Mouse (Mus musculus): ENCODE results near the gene Farp1. TPM values are rescaled to one million over a fixed set of nuclear protein-coding genes. Genes with fewer than 3 reads are reported as not detected.

Gene Farp1
- polyA plus RNA-seq, 1 experiment from 2014 or later = 10.8 TPM

DNA sequence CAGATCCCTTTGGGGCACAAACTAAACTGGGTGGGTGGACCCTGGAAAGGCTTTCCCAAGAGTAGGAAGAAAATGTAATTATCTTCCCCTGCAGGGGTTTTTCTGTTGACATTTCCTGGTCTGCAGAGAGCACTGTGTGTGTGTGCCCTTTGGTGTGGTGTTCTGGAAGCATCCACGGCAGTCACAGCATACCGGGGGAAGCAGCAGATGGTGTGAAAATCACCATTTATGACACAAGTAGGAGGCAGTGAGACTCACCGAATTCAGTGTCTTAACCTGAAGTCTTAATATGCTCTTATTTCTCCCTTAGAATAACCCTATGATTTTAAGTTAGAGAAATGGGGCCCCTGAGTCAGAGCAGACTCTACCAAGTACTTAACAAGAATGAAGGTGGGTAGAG is 133.7 kb downstream of the Farp1 start:
- H3K9me3 ChIP-seq (replicated peaks) = no peaks in the 10 kb centered on the region
- no peak for ATAC-seq (replicated peaks; ENCODE audit: insufficient number of reproducible peaks, insufficient read depth, low FRiP score, low read depth)
- no peak overlapping the region for H3K27ac ChIP-seq
- WGBS = 87% methylated on average over 3 of the region's 3 CpGs
- H3K4me1 ChIP-seq (replicated peaks) = peaks cover 43% of the 10 kb centered on the region
- no peak overlapping the region for H3K9ac ChIP-seq
- H3K4me3 ChIP-seq = no peak overlapping the region
- no peaks in the 10 kb centered on the region for H3K27me3 ChIP-seq
- H3K36me3 ChIP-seq = 0 out of 2 replicates have a peak, but pooled peaks cover 2% of the 10 kb centered on the region
- no peak overlapping the region for H3K4me2 ChIP-seq

DNA sequence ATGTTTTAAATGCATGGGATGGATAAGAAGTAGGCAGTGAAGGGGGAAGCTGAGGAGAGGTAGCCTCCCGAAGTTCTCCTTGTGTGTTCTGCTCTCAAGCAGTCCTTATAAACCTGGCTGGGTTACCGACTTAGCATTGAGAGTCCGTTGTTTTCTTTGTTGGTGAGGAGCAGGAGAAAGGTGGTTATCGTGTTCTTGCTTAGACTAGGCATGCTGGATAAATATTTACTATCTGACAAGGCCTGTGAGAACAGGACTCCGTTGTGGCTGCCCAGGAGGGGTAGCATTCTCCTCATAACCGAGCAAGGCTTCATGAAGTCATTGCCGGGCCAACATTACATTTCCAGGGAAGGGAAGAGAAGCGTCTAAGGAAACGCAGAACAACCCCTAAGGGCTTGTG is 135.3 kb downstream of the Farp1 start:
- Histone ChIP-seq H3K4me2 (no peak overlapping the region), H3K36me3 (0 out of 2 replicates have a peak, but pooled peaks cover 2% of the 10 kb centered on the region), H3K9ac (no peak overlapping the region), H3K4me1 (replicated peaks) (peaks cover 38% of the 10 kb centered on the region), H3K9me3 (replicated peaks) (no peaks in the 10 kb centered on the region), H3K4me3 (no peak overlapping the region), H3K27me3 (no peaks in the 10 kb centered on the region), H3K27ac (no peak overlapping the region)
- no peak for ATAC-seq (replicated peaks; ENCODE audit: insufficient number of reproducible peaks, insufficient read depth, low FRiP score, low read depth)
- 61% methylated on average over 9 of the region's 9 CpGs for WGBS

DNA sequence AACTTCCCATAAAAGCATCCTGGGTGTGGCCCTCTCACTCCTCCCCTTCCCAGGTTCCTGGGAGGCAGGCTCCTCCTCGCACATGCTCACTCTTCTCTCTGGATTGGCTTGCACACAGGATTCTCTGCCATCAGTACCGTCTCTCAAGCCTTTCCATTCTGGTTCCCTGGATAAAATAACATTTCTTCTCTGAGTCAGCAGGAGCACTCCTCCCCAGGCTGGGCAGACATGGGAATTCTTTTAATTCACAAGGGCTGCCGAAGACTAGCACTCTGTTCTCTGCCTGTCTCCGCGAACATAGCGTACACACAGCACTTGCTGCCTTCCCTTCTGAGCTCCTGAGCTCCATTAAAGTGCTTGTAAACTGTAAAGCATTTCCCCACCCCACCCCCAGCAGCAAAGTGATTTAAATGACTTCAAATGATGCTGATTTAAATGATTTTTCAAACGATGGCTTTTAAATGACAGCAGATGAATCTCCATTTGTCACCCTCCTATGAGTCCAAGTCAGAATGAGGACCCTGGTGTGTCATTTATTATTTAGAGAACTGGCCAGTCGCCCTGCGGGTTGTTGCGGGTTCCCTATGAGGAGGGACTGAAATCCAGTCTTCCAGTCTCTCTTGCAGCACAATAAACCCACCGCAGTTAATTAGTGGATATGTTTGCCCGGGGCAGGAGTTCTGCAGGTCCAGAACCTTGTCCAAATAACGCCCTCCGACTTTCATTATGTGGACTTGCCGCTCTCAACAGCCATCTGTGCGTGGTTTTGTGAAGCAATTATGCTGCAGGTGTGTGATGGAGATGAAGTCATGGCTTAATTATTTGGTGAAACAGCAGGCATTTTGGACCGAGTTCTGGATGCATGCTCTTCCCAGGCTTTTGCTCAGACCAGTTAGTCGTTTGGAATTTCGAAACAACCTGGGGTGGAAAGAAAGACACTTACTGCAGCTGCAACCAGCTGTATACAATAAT is 137.4 kb downstream of the Farp1 start:
- Histone ChIP-seq H3K27ac (no peak overlapping the region), H3K4me3 (no peak overlapping the region), H3K9ac (no peak overlapping the region), H3K4me2 (no peak overlapping the region), H3K4me1 (replicated peaks) (peaks cover 24% of the 10 kb centered on the region), H3K9me3 (replicated peaks) (no peaks in the 10 kb centered on the region), H3K27me3 (no peaks in the 10 kb centered on the region), H3K36me3 (0 out of 2 replicates have a peak, but pooled peaks cover 2% of the 10 kb centered on the region)
- WGBS = 74% methylated on average over 19 of the region's 19 CpGs
- no peak for ATAC-seq (replicated peaks; ENCODE audit: insufficient number of reproducible peaks, insufficient read depth, low FRiP score, low read depth)

DNA sequence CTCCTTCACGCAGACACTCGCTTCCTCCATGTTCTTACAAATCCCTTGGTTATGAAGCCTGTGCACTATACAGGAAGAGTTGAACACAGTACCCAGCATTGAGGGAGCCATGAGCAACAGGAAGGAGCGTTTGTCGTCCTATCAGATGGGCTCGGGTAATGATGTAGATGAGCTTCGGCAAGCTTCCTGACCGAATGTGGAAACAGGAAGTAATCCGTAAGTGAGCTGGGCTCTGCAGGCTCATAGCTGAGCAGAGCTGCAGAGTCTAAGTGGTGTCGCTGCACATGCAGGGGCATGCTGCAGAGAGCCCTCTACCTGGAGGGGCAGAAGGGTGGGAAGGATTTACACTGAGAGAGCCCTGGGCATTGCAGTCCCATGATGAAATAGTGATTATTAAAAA is 140.4 kb downstream of the Farp1 start:
- Histone ChIP-seq H3K27me3 (no peaks in the 10 kb centered on the region), H3K4me3 (no peak overlapping the region), H3K36me3 (0 out of 2 replicates have a peak, but pooled peaks cover 2% of the 10 kb centered on the region), H3K9ac (no peak overlapping the region), H3K9me3 (replicated peaks) (no peaks in the 10 kb centered on the region), H3K4me1 (replicated peaks) (peaks cover 21% of the 10 kb centered on the region), H3K4me2 (no peak overlapping the region), H3K27ac (no peak overlapping the region)
- ATAC-seq (replicated peaks; ENCODE audit: insufficient number of reproducible peaks, insufficient read depth, low FRiP score, low read depth) = no peak; the same call in 1 of the 2 replicates
- 59% methylated on average over 9 of the region's 9 CpGs for WGBS

DNA sequence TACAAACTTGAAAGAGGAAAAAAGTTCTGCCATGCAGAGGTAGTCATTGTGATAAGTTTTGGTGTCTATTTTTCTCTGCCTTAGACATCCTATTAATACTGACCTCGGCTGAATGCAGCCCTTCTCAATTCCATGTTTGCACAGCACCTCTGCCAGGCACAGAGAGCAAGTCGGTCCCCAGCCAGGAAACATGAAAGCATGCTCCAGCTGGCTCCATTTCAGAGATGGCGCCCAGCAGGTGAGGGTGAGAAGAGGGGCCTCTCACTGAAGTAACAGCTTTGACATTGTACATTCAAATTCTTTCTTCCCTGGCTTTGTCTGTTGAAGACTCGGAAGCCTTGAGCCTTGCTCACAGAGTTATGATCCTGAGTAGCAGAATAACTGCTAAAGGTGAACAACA is 140.9 kb downstream of the Farp1 start:
- ATAC-seq (replicated peaks; ENCODE audit: insufficient number of reproducible peaks, insufficient read depth, low FRiP score, low read depth) = no peak
- 65% methylated on average over 4 of the region's 4 CpGs for WGBS
- H3K27ac ChIP-seq = no peak overlapping the region
- H3K9me3 ChIP-seq (replicated peaks) = no peaks in the 10 kb centered on the region
- peaks cover 18% of the 10 kb centered on the region for H3K4me1 ChIP-seq (replicated peaks)
- H3K4me3 ChIP-seq = no peak overlapping the region
- no peak overlapping the region for H3K9ac ChIP-seq
- 0 out of 2 replicates have a peak, but pooled peaks cover 2% of the 10 kb centered on the region for H3K36me3 ChIP-seq
- H3K27me3 ChIP-seq = no peaks in the 10 kb centered on the region
- H3K4me2 ChIP-seq = no peak overlapping the region

DNA sequence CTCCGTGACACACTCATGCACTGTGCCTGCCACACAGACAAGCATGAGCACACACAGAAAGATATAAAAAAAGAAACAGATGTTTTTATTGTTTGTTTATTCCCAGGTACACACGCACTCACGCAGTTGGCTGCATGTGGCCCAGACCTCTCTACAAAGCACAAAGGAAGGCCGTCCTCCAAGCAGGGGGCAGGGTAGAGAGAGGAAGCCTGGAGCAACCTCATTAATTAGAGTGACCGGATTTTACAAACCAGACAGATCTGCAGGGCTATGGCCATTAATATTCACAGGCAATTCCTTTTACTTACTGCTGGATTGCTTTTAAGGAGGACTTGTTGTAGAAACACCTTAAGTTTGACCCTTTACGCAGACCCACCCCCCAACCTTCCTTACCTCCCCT is 142.9 kb downstream of the Farp1 start:
- Histone ChIP-seq H3K4me1 (replicated peaks) (peaks cover 11% of the 10 kb centered on the region), H3K4me2 (no peak overlapping the region), H3K4me3 (no peak overlapping the region), H3K36me3 (0 out of 2 replicates have a peak, but pooled peaks cover 2% of the 10 kb centered on the region), H3K9ac (no peak overlapping the region), H3K9me3 (replicated peaks) (no peaks in the 10 kb centered on the region), H3K27ac (no peak overlapping the region), H3K27me3 (no peaks in the 10 kb centered on the region)
- WGBS = 89% methylated on average over 6 of the region's 6 CpGs
- ATAC-seq (replicated peaks; ENCODE audit: insufficient number of reproducible peaks, insufficient read depth, low FRiP score, low read depth) = no peak

DNA sequence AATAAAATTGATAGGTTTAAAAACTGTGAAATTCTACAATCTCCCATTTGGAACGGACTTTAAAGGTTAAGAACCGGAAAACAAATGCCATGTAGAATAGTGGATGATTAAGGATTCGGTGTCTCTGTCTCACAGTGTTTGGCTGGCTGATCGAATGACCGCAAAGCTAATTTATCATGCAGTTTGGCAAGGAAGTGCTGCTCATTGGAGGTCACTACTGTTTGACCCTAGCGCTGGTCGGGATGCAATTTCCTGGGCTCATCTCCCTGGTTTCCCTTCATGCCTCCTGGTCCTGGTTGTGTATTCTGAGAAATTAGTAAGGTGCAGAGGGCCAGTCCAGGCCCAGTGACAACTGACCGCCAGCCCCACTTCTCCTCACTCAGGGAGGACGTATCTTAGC is 145.6 kb downstream of the Farp1 start:
- no peaks in the 10 kb centered on the region for H3K36me3 ChIP-seq
- no peak overlapping the region for H3K27ac ChIP-seq
- peaks cover 3% of the 10 kb centered on the region; the same call in 1 of the 2 replicates for H3K4me1 ChIP-seq (replicated peaks)
- 78% methylated on average over 9 of the region's 9 CpGs for WGBS
- no peaks in the 10 kb centered on the region for H3K9me3 ChIP-seq (replicated peaks)
- no peak overlapping the region for H3K4me2 ChIP-seq
- no peak overlapping the region for H3K4me3 ChIP-seq
- no peak for ATAC-seq (replicated peaks; ENCODE audit: insufficient number of reproducible peaks, insufficient read depth, low FRiP score, low read depth)
- no peak overlapping the region for H3K9ac ChIP-seq
- H3K27me3 ChIP-seq = no peaks in the 10 kb centered on the region

DNA sequence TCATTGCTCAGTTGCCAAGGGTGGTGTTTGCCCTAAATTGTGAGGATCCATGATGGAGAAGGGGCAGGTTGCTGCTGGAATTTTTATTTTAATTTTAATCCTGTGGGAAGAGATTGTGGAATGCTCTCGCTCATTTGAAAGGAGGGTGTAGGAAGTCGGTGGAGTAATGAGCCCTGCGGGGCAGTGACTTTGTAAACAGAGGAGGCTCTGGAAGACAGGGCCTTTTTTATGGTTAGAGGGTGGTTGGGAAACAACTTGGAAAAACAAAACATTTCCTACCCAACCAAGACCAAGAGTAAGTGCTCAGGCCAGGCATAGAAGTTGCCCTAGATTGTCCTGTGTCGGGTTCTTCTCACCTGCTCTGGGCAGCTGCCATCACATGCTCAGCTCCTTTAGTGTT is 146.8 kb downstream of the Farp1 start:
- Histone ChIP-seq H3K9ac (no peak overlapping the region), H3K27me3 (no peaks in the 10 kb centered on the region), H3K27ac (no peak overlapping the region), H3K36me3 (no peaks in the 10 kb centered on the region), H3K4me1 (replicated peaks) (no peaks in the 10 kb centered on the region), H3K4me3 (no peak overlapping the region), H3K4me2 (no peak overlapping the region), H3K9me3 (replicated peaks) (no peaks in the 10 kb centered on the region)
- ATAC-seq (replicated peaks; ENCODE audit: insufficient number of reproducible peaks, insufficient read depth, low FRiP score, low read depth) = no peak
- 67% methylated on average over 4 of the region's 4 CpGs for WGBS

DNA sequence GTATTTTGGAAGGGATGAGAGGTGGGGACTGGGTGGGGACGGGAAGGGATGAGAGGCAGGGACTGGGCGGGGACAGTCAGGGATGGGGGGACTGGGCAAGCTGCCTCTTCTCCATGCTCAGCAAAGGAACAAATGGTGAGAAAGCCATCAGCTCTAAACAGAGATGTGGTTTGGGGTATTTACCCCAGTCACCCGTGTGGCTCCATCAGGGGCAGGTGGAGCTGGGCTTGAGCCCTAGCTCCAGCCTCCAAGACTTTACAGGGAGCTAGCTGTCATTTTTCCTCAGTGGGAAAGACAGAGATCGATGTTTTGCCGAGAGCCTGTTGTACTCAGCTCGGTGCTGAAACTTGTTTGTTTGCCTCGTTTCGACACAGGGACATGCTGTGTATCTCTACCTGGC is 148.0 kb downstream of the Farp1 start:
- Histone ChIP-seq H3K9ac (no peak overlapping the region), H3K27ac (no peak overlapping the region), H3K4me3 (no peak overlapping the region), H3K4me2 (no peak overlapping the region), H3K36me3 (no peaks in the 10 kb centered on the region), H3K9me3 (replicated peaks) (no peaks in the 10 kb centered on the region), H3K27me3 (no peaks in the 10 kb centered on the region), H3K4me1 (replicated peaks) (no peaks in the 10 kb centered on the region)
- 81% methylated on average over 8 of the region's 8 CpGs for WGBS
- ATAC-seq (replicated peaks; ENCODE audit: insufficient number of reproducible peaks, insufficient read depth, low FRiP score, low read depth) = no peak

DNA sequence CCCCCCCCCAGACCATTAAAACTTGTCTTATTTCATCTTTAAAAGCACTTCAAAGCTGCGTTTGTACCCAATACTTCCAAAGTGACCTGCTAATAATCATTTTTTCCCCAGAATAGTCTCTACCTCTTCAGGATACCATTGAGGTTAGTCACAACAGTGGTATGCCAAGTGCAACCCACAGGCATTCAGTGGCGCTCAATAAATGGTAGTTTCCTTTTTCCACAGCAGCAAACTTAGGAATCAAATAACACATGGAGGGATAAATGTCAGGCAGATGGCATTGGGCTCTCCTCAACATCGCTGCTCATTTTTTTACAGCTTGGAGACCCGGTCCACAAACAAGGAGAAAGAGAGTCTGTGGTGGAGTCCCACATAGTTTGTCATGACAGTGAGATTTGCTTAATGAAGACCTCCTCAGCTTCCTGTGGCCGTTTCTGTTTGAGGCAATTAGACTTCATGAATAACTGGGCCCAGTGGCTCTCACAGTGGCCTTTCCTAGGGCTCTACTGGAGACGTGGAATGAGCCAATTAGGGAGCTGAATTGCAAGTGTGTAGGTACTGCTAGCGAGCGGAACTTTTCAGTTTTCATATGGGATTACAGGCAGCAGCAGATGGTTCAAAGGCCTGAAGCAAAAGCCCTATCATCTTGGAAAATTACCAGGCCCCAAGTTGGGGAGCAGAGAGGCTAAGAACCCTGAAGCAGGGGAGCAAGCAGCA is 148.6 kb downstream of the Farp1 start:
- Histone ChIP-seq H3K9me3 (replicated peaks) (no peaks in the 10 kb centered on the region), H3K4me2 (no peak overlapping the region), H3K27me3 (no peaks in the 10 kb centered on the region), H3K4me1 (replicated peaks) (no peaks in the 10 kb centered on the region), H3K36me3 (no peaks in the 10 kb centered on the region), H3K9ac (no peak overlapping the region), H3K4me3 (no peak overlapping the region), H3K27ac (no peak overlapping the region)
- 80% methylated on average over 8 of the region's 8 CpGs for WGBS
- ATAC-seq (replicated peaks; ENCODE audit: insufficient number of reproducible peaks, insufficient read depth, low FRiP score, low read depth) = no peak

DNA sequence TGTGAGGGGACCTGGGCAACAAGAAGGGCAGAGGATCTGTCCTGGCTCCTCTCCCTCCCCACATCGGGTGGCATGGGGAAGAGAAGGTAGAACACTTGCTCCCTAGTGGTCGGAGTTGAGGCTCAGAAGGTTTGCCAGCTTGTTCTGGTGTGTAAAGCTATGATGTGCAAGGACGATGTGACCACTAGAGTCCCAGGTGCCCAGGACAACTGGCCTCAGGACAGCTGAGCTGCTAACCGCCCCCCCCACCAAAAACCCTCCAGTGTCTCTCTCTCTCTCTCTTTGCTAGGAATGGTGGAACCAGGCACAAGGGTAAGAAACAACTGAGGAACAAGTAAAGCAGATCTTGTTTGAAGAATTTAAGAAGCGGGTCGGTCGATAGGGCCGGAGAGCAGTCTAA is 149.4 kb downstream of the Farp1 start:
- WGBS = 93% methylated on average over 8 of the region's 8 CpGs
- H3K4me3 ChIP-seq = no peak overlapping the region
- no peaks in the 10 kb centered on the region for H3K9me3 ChIP-seq (replicated peaks)
- no peak for ATAC-seq (replicated peaks; ENCODE audit: insufficient number of reproducible peaks, insufficient read depth, low FRiP score, low read depth)
- H3K36me3 ChIP-seq = no peaks in the 10 kb centered on the region
- no peaks in the 10 kb centered on the region for H3K27me3 ChIP-seq
- H3K27ac ChIP-seq = no peak overlapping the region
- no peak overlapping the region for H3K9ac ChIP-seq
- H3K4me1 ChIP-seq (replicated peaks) = peaks cover 4% of the 10 kb centered on the region; the same call in 1 of the 2 replicates
- H3K4me2 ChIP-seq = no peak overlapping the region

Data from heart, embryonic 15.5 days (tissue).